Mouse (Mus musculus) left cerebral cortex, postnatal 25 days (tissue): ENCODE measurements around the gene Zfp775. TPM values are rescaled to one million over a fixed set of nuclear protein-coding genes. Genes with fewer than 3 reads are reported as not detected.

Experiments
- DNase-seq, 2 experiments: peaks; one replicate each; pipeline ENCODE4 v3.0.0; 2022; ENCODE audit warnings: low spot score in 2 of 2, mixed read lengths in 1 of 2
- intact Hi-C: fragments of 180-260 bp; cut with DNase I; formaldehyde crosslinking; loops from one replicate; pipeline ENCODE4 v1.15.1; 2025
- total RNA-seq, 2 experiments: library from RNA; stranded (reverse); gene quantifications; 2 replicates each; pipeline ENCODE4 v1.2.3; 2021

Gene Zfp775
- total RNA-seq, 2 experiments from 2014 or later: 5.0 to 7.2 TPM

DNA sequence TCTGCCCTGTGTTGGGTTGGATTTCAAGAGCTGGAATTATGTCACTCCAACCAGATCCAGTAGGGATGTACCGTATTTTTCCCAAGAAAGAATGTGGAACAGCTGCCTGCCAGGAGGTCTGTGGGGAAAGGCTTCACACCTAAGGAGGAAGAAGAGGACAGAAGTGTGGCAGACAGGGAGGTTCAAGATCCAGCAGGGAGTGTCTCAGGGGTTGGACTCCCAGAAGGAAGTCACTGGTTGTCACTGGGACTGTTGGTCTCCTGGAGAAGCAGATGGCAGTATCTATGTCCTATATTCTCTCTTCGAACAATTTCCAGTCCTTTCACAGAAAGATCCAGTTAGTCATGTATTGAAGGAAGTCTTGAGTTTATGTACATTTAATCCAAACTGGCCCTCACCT, 45.7 kb downstream of the Zfp775 start:
- intact Hi-C loops: loop anchor here (2.0 to 5.0 kb wide), 2 partner anchors 310 to 469 kb away; no protein-coding TSS in a partner anchor
- no peak for DNase-seq

DNA sequence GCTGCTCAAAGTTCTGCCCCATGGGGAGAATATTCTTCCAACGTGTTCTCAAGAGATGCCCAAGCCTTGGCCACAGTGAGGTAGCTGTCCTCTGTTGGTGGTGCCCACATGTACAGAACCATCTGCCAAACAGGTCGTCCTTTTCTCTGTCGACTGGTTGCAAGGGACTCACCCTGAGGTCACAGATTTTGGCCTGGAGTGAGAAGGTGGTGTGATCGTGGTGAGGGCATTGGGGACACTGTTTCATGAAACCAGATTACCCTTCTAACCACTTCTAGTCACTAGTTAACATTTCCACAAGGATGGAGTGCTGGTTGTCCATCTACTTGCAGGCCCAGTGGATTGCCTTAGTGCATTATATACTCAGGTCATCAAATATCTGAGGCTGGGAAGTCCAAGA, 46.9 kb downstream of the Zfp775 start:
- intact Hi-C loops: loop anchor here (5.0 kb wide), 1 partner anchor 309 kb away; no protein-coding TSS in a partner anchor
- DNase-seq: no peak

DNA sequence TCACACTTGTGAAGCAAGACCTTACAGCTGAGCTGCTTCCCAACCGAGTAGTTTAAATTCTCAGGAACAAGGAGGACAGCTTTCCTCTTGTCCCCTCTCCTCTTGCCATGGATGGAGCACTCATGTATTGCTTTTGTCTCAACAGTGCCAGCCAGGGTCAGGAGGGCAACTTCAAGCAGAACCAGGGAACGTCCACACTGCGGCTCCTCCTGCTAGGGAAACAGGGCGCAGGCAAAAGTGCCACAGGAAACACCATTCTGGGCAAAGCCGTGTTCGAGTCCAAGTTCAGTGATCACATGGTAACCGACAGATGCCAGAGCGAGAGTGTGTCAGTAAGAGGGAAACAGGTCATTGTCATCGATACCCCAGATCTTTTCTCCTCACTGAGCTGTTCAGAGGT, 48.2 kb downstream of the Zfp775 start:
- intact Hi-C loops: no loop called here
- no peak for DNase-seq

DNA sequence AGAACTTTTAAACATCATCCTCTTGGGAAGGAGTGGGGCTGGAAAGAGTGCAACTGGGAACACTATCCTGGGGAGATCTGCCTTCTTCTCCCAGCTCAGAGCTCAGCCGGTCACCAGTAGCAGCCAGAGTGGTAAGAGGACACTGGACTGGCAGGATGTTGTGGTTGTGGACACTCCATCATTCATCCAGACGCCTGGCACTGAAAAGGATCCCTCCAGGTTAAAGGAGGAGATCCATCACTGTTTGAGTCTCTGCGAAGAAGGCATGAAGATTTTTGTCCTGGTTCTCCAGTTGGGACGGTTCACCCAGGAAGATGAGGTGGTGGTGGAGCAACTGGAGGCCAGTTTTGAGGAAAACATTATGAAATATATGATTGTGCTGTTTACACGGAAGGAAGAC, 56.9 kb downstream of the Zfp775 start:
- intact Hi-C loops: no loop called here

DNA sequence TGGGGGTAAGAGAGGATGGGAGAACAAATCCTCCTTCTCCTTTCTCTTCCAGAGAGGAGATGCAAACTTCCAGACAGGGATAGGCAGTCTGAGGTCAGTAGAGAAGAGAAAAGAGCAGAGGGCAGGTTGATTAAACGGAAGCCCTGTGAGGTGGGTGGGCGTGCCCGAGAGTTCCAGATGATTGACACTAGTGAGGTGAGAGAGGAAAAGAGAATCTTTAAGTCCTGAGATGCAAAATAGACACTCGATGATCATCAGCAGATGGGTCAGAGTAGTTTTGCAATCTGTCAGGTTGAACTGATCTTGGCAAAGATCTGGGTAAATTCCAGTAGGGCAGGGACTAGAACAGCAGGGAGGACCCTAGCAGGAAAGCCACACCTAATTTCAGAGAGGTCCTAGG, 62.9 kb downstream of the Zfp775 start:
- DNase-seq: no peak
- intact Hi-C loops: no loop called here

More for the DNA sequence above, 56.9 kb downstream of the Zfp775 start:
- no peak for DNase-seq

DNA sequence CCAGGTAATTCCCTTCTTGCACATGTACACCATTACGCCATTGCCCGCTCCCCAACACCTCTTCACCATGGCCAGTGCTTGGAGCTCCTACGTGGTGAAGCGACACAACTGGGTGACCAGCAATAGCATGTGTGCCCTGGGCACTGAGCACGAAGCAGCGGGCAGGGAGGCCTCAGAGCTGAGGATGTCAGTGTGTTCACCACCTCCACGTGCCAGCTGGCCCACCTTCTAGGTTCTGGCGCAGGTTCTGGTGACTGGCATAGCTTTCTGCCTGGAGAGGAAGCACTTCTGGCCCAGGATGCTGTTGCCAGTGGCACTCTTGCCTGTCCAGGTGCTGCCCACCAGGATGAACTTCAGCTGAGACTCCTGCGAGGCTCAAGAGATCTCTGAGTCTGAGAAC, 63.6 kb downstream of the Zfp775 start:
- DNase-seq: no peak
- intact Hi-C loops: no loop called here

DNA sequence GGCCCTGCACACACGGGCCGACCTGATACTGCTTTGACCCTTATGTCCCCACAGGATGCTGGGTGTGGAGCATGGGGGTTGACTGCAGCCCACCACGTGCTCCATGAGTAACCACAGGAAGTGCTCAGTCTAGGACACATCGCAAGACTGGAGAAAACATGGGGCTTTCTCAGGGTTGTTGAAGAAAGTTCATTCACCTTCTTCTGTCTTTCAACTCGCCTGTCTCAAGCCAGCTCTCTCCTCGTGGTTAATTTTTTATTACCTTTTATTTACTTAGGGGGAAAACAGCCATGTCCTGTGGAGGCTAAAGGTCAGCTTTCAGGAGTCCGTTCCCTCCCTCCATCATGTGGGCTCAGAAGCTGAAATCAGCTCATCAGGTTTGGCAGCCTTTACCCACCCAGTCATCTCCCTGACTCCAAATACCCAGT, 64.3 kb downstream of the Zfp775 start:
- no peak for DNase-seq
- intact Hi-C loops: no loop called here

DNA sequence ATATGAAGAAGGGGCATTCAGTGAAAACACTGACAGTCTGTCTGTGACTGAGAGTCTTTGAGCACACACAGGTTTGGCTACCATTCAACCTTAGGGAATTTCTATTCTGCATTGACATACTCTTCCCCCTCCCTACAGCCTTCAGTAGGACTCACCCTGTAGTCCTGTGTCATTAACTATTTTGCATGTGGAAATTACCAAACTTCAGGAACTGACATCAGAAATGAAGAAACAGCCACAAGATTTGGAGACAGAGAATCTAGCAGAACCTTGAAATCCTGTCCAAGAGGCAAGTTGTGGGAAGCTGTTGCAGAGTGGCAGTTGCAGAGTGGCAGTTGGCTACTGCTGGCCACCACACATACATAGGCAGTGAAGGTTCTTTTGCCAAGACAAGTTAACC, 66.2 kb downstream of the Zfp775 start:
- DNase-seq: no peak
- intact Hi-C loops: no loop called here

DNA sequence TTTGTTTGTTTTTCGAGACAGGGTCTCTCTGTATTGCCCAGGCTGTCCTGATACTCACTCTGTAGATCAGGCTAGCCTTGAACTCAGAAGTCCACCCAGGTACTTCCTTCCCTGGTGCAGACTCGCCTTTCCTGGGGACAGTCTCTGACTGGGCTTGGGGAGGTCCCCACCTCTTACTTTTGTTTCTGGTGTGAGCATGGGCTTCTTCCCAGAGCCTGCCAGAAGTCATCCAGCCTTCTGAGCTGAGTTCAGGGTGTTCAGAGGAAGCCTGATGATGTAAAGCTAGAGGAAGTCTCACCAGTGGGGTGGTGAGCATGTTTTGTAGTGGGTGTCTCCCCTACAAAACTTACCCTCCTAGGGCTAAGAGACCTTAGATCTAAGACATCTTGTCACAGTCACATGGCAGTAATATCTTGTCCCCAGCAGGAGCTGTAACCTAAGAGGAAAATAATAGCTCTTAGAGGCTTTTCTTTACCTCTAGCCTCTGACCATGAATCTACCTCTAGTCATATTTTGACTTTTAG, 67.6 kb downstream of the Zfp775 start:
- intact Hi-C loops: no loop called here
- no peak for DNase-seq

Other genes starting within 250 kb of the Zfp775 start
- 10 to 100 TPM; 42.6 to 44.2 TPM for gene Krba1, start 206.5 kb upstream of the Zfp775 start, total RNA-seq
- 10 to 100 TPM; 21.7 to 33.1 TPM for gene Zfp467, start 156.2 kb upstream of the Zfp775 start, total RNA-seq
- 1 to 10 TPM in 1 of 2 experiments, under 1 TPM in 1; 0.80 to 1.2 TPM for gene Sspo, start 153.8 kb upstream of the Zfp775 start, total RNA-seq
- gene Atp6v0e2, start 64.4 kb upstream of the Zfp775 start, total RNA-seq: 100 to 1,000 TPM; 458 to 480 TPM
- 10 to 100 TPM; 31.3 to 33.3 TPM for gene Lrrc61, start 47.3 kb upstream of the Zfp775 start, total RNA-seq
- 10 to 100 TPM; 15.7 to 16.6 TPM for gene Rarres2, start 29.3 kb upstream of the Zfp775 start, total RNA-seq
- gene Gm45021, start 12.5 kb upstream of the Zfp775 start, total RNA-seq: not detected
- gene Repin1, start 8.2 kb upstream of the Zfp775 start, total RNA-seq: 10 to 100 TPM; 46.6 to 53.2 TPM
- not detected for gene Gm44965, start 8.1 kb upstream of the Zfp775 start, total RNA-seq
- gene AI854703, start 24.7 kb downstream of the Zfp775 start, total RNA-seq: 10 to 100 TPM; 15.0 to 17.2 TPM
- 1 to 10 TPM in 1 of 2 experiments, under 1 TPM in 1; 0.46 to 1.2 TPM for gene Gimap8, start 45.2 kb downstream of the Zfp775 start, total RNA-seq
- gene Gimap9, start 74.1 kb downstream of the Zfp775 start, total RNA-seq: under 1 TPM in 1 of 2 experiments, not detected in 1; 0.69 TPM
- gene Gimap4, start 82.5 kb downstream of the Zfp775 start, total RNA-seq: under 1 TPM; 0.32 to 0.46 TPM
- 1 to 10 TPM; 5.6 to 6.0 TPM for gene Gimap6, start 106.2 kb downstream of the Zfp775 start, total RNA-seq
- 1 to 10 TPM; 1.7 to 2.3 TPM for gene Gm28053, start 116.5 kb downstream of the Zfp775 start, total RNA-seq
- gene Gimap7, start 116.6 kb downstream of the Zfp775 start, total RNA-seq: not detected
- 1 to 10 TPM; 2.0 to 2.8 TPM for gene Gimap1, start 137.0 kb downstream of the Zfp775 start, total RNA-seq
- 1 to 10 TPM; 1.1 to 2.0 TPM for gene Gimap5, start 144.1 kb downstream of the Zfp775 start, total RNA-seq
- gene Gimap3, start 168.8 kb downstream of the Zfp775 start, total RNA-seq: not detected
- gene Tmem176a, start 238.9 kb downstream of the Zfp775 start, total RNA-seq: 10 to 100 TPM; 30.2 to 34.9 TPM
- 10 to 100 TPM; 53.7 to 57.9 TPM for gene Tmem176b, start 239.4 kb downstream of the Zfp775 start, total RNA-seq